Mouse (Mus musculus): ENCODE measurements around the gene A930017K11Rik. TPM values are rescaled to one million over a fixed set of nuclear protein-coding genes. Genes with fewer than 3 reads are reported as not detected.

Gene A930017K11Rik
- polyA plus RNA-seq, 1 experiment from 2014 or later, result 0.36 TPM

DNA sequence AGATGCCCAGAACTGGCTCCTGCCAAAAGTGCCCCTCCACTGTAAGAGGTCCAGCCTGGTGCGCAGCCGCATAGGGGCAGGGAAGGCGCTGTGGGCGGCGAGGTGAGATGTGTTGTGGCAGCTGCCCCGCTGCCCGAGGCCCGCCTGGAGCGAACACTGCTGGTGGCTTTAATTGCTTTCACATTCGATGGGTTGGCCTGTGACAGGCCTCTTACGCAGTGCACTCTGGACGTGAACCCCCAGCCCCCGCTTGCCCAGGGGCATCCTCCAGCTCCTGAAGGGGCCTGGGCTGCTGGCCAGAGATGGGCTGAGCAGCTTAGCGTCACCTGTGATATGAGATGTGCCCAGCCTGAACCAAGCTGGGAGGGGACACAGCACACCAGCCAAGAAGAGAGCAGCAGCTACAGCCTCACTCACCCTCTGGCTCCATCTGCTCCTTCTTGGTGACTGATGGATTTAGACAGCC is 5.3 kb upstream of the A930017K11Rik start:
- Histone ChIP-seq H3K4me3 (no peak overlapping the region), H3K9ac (no peak overlapping the region), H3K4me1 (peaks cover 44% of the 10 kb centered on the region), H3K36me3 (peaks cover 46% of the 10 kb centered on the region), H3K4me2 (no peak overlapping the region), H3K9me3 (replicated peaks) (no peaks in the 10 kb centered on the region), H3K27me3 (replicated peaks) (peaks cover 23% of the 10 kb centered on the region), H3K27ac (peak overlapping the region; percentile 53; the same call in 1 of the 2 replicates)
- 97% methylated on average over 14 of the region's 14 CpGs for WGBS (ENCODE audit: insufficient replicate concordance)
- ATAC-seq, result no peak

DNA sequence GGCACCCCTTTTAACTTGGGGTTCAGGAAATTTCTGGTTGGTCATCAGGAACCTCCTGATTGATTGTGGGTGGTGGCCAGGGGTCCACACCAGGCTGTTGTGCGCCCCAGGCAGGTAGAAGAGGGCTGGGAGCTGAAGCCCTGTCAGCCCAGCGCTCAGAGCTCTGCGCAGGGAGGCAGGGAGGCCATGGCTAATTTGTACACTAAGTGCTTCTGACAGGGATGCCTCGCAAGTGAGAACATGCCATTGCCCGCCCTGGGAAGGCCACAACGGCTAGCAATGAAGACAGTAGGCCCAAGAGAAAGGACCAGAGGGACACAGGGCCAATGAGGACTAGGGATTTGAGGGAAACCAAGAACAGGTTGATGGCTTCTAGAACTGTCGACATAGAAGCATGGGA is 4.3 kb upstream of the A930017K11Rik start:
- H3K4me2 ChIP-seq, result no peak overlapping the region
- no peaks in the 10 kb centered on the region for H3K9me3 ChIP-seq (replicated peaks)
- H3K4me3 ChIP-seq, result no peak overlapping the region
- peaks cover 38% of the 10 kb centered on the region for H3K36me3 ChIP-seq
- peaks cover 44% of the 10 kb centered on the region for H3K4me1 ChIP-seq
- 0 out of 2 replicates have a peak overlapping the region, but pooled peaks have one; percentile 23 for H3K27ac ChIP-seq
- H3K9ac ChIP-seq, result no peak overlapping the region
- peaks cover 33% of the 10 kb centered on the region for H3K27me3 ChIP-seq (replicated peaks)
- WGBS (ENCODE audit: insufficient replicate concordance), result 87% methylated on average over 7 of the region's 7 CpGs
- ATAC-seq, result no peak

DNA sequence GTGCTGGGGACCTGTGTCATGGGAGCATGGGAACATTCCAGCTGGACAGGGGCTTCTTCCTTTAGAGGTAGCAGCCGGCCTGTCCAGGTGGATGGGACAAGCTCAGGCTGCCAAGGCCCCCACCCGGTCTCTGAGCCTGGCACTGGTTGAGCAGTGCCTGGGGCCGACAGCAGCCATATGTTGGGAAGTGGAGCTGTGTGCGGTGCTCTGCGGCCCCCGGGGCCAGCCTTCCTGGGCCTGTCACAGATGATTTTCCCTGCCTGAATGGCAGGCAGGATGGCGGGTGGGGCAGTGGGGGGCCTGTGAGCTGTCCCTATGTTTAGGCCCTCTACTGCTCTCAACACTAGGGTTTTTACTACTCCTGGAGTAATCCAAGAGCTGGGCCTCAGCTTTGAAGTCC is 3.8 kb upstream of the A930017K11Rik start:
- Histone ChIP-seq H3K4me1 (peaks cover 44% of the 10 kb centered on the region), H3K4me3 (no peak overlapping the region), H3K27ac (0 out of 2 replicates have a peak overlapping the region, but pooled peaks have one; percentile 23), H3K4me2 (no peak overlapping the region), H3K36me3 (peaks cover 38% of the 10 kb centered on the region), H3K9me3 (replicated peaks) (no peaks in the 10 kb centered on the region), H3K9ac (0 out of 2 replicates have a peak overlapping the region, but pooled peaks have one; percentile 8), H3K27me3 (replicated peaks) (peaks cover 37% of the 10 kb centered on the region)
- ATAC-seq, result no peak
- WGBS (ENCODE audit: insufficient replicate concordance), result 77% methylated on average over 7 of the region's 7 CpGs

DNA sequence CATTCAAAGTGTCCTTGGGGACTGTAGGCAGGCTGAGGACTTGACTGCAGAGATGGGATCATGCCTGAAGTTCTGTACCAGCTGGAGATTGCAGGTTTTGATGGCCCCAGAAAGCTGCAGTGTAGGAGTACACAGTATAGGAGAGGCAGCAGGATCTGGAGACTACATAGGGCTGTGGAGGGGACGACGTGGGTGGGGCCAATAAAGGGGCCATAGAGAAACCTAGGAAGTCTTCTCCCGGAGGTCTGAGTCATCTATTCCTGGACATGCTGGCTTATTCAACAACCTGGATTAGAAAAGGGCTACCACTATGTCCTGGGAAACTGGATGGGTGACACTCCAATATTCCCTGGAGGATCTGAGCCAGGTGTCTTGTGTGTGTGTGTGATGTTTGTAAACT is 3.4 kb upstream of the A930017K11Rik start:
- H3K4me1 ChIP-seq, result peaks cover 44% of the 10 kb centered on the region
- H3K27me3 ChIP-seq (replicated peaks), result peaks cover 42% of the 10 kb centered on the region
- H3K4me3 ChIP-seq, result no peak overlapping the region
- peaks cover 35% of the 10 kb centered on the region for H3K36me3 ChIP-seq
- 0 out of 2 replicates have a peak overlapping the region, but pooled peaks have one; percentile 8 for H3K9ac ChIP-seq
- H3K9me3 ChIP-seq (replicated peaks), result no peaks in the 10 kb centered on the region
- H3K4me2 ChIP-seq, result no peak overlapping the region
- ATAC-seq, result no peak
- no peak overlapping the region for H3K27ac ChIP-seq
- WGBS (ENCODE audit: insufficient replicate concordance), result 54% methylated on average over 3 of the region's 3 CpGs

DNA sequence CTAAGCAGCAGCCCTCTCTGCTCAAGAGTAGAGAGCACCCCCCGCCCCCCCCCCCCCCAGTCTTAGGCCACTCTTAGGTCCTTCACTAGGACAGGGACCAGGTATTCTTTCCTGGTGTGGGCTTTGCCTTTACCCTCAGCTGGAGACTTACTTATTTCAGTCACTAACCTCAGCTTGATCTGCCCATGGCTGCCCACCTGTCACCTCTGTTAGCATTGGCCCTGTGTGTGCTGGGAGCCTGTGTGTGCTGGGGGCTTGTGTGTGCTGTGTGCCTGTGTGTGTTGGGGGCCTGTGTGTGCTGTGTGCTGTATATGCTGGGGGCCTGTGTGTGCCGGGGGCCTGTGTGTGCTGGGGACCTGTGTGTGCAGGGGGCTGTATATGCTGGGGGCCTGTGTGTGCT is 2.3 kb upstream of the A930017K11Rik start:
- H3K27me3 ChIP-seq (replicated peaks), result peaks cover 52% of the 10 kb centered on the region
- peaks cover 39% of the 10 kb centered on the region for H3K4me1 ChIP-seq
- H3K9ac ChIP-seq, result no peak overlapping the region
- 81% methylated on average over 1 of the region's 2 CpGs for WGBS (ENCODE audit: insufficient replicate concordance)
- no peak overlapping the region for H3K27ac ChIP-seq
- H3K36me3 ChIP-seq, result peaks cover 25% of the 10 kb centered on the region
- no peak for ATAC-seq
- no peaks in the 10 kb centered on the region for H3K9me3 ChIP-seq (replicated peaks)
- no peak overlapping the region for H3K4me3 ChIP-seq
- no peak overlapping the region for H3K4me2 ChIP-seq

DNA sequence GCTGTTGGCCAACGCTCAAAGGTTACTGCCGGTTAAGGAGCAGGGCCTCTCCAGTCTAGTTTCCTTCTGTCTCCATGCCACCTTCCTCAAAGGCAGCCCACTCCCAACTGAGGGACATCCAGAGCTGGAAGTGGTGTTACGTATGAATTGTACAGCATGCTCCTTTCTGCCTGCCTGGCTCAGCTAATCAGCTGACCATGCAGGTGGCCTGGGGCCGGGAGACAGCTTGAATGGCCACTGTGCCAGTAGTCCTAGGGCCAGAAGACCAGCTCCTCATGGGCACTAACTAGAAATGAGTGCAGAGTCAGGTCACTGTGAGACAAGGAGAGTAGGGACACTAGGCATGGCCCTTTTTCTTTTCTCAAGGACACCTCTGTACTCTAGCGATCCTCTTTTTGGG is 796 bp upstream of the A930017K11Rik start:
- peaks cover 41% of the 10 kb centered on the region for H3K4me1 ChIP-seq
- no peak overlapping the region for H3K4me3 ChIP-seq
- no peak overlapping the region for H3K4me2 ChIP-seq
- H3K9ac ChIP-seq, result no peak overlapping the region
- H3K36me3 ChIP-seq, result peaks cover 10% of the 10 kb centered on the region
- H3K9me3 ChIP-seq (replicated peaks), result no peaks in the 10 kb centered on the region
- H3K27ac ChIP-seq, result no peak overlapping the region
- whole genome bisulfite sequencing (ENCODE audit: insufficient replicate concordance), result 77% methylated on average over 5 of the region's 5 CpGs
- H3K27me3 ChIP-seq (replicated peaks), result peaks cover 56% of the 10 kb centered on the region
- ATAC-seq, result no peak

DNA sequence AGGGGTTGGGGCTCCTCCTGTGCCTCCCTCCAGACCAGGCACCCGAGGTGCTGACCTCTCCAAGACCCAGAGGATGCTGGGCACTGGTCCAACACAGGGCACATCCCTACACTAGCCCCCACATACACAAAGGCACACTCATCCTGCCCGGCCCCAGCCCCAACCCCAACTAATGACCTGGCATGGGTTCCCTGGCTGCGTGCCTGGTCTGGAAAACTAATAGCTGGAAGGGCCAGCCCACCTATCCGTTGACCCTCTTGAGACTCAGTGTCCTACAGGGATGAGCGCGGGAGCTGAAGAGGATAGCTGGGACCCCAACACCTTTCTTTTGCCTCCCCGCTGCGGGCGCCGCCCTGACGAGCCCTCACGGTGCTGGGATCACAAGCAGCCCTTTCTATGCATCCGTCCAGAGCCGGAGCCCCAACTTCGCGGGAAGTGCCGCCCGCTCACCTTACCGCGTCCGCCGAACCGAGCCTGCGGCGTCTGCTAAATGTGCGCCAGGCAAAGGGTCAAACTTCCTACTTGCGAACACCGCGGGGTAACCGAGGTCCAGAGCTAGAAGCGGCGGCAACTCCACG is 1.1 kb downstream of the A930017K11Rik start:
- no peaks in the 10 kb centered on the region for H3K36me3 ChIP-seq
- peaks cover 56% of the 10 kb centered on the region for H3K27me3 ChIP-seq (replicated peaks)
- WGBS (ENCODE audit: insufficient replicate concordance), result 2% methylated on average over 33 of the region's 33 CpGs
- no peak overlapping the region for H3K27ac ChIP-seq
- no peaks in the 10 kb centered on the region for H3K9me3 ChIP-seq (replicated peaks)
- peaks cover 59% of the 10 kb centered on the region for H3K4me1 ChIP-seq
- no peak for ATAC-seq
- H3K9ac ChIP-seq, result peak overlapping the region; percentile 56
- peak overlapping the region; percentile 53 for H3K4me3 ChIP-seq
- H3K4me2 ChIP-seq, result peak overlapping the region; percentile 72

DNA sequence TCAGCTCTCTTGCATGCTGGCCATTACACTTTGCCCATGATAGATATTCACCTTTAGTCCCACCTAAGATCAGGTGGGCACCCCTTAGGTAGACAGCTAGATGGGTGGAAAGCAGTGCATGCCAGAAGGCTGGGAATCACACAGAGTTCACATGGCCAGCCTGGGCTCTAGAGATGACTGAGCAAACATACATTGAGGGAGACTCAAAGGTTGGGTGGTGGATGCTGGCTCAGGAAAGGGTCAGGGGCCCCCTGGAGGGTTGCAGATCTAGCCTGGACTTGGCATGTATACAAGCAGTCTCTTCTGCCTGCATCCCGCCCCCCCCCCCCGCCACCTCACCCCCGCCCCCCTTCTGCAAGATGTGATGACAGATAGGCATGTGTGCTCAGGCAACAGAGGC is 1.7 kb downstream of the A930017K11Rik start:
- Histone ChIP-seq H3K4me1 (peaks cover 62% of the 10 kb centered on the region), H3K27me3 (replicated peaks) (peaks cover 56% of the 10 kb centered on the region), H3K27ac (no peak overlapping the region), H3K4me3 (peak overlapping the region; percentile 53), H3K4me2 (peak overlapping the region; percentile 72), H3K9ac (peak overlapping the region; percentile 56), H3K9me3 (replicated peaks) (no peaks in the 10 kb centered on the region), H3K36me3 (no peaks in the 10 kb centered on the region)
- no peak for ATAC-seq
- WGBS (ENCODE audit: insufficient replicate concordance), result 4% methylated on average over 3 of the region's 3 CpGs

DNA sequence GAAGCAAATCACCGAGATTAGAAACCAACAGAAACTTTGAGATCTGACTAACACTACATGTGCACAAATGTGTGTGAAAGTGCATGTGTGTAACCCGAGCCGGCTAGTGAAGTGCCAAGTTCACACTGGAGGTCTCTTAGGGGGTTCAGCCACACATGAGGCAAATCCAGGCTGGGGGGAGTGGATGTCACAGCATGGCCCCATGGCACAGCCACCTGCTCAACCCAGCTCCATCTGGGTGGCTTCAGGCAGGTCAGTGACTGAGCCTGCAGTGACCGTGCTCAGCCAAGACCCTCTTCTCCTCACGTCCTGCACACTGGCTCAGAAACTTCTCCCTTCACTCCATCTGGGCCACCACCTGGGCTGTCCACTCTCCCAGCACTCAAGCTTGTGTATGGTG is 2.4 kb downstream of the A930017K11Rik start:
- H3K9me3 ChIP-seq (replicated peaks), result no peaks in the 10 kb centered on the region
- H3K27ac ChIP-seq, result no peak overlapping the region
- no peak overlapping the region for H3K4me2 ChIP-seq
- 79% methylated on average over 5 of the region's 5 CpGs for WGBS (ENCODE audit: insufficient replicate concordance)
- no peak overlapping the region for H3K4me3 ChIP-seq
- H3K36me3 ChIP-seq, result no peaks in the 10 kb centered on the region
- peaks cover 64% of the 10 kb centered on the region for H3K4me1 ChIP-seq
- ATAC-seq, result no peak
- H3K27me3 ChIP-seq (replicated peaks), result peaks cover 56% of the 10 kb centered on the region
- no peak overlapping the region for H3K9ac ChIP-seq

DNA sequence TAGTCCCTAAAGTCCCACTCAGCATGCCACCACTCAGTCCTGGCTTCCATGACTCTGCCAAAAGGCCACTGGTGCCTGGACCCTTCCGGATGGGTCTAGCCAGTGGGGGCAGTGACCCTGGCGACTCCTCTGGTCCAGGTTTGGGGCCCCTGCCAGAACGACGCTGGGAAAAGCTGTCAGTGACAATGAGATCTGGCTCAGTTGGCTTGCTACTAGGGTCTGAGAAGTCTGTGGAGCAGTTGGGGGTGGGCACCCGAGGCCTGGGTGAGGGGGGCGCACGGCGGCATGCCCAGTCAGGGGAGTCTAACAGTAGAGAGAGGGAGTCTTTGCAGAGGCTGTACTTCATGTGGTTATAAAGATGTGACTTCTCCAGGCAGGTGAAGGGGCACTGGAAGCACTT is 4.3 kb downstream of the A930017K11Rik start:
- ATAC-seq, result no peak
- 76% methylated on average over 8 of the region's 8 CpGs for WGBS (ENCODE audit: insufficient replicate concordance)
- Histone ChIP-seq H3K9me3 (replicated peaks) (no peaks in the 10 kb centered on the region), H3K9ac (peak overlapping the region; percentile 99), H3K4me3 (peak overlapping the region; percentile 10; the same call in 1 of the 2 replicates), H3K27ac (peak overlapping the region; percentile 99), H3K27me3 (replicated peaks) (peaks cover 37% of the 10 kb centered on the region), H3K4me1 (peaks cover 81% of the 10 kb centered on the region), H3K36me3 (no peaks in the 10 kb centered on the region), H3K4me2 (peak overlapping the region; percentile 81)

DNA sequence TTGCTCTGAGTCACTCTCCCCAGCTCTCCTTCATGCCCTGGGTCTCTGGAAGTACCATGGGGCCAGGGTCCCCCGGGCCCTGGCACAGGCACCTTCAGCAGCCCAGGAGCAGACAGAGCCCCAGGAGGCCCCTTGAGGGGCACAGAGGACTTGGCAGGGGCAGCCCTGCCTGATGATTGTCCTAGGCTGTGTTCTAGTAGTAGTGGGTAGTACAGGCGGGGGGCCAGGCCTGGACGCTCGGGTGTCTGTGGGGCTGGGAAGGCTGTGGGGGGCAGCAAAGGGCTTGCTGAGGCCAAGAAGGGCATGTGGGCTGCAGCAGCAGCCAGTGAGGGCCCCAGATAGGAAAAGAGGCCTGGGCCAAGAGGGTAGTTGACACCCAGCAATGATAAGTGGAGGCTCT is 4.8 kb downstream of the A930017K11Rik start:
- no peak for ATAC-seq
- peaks cover 81% of the 10 kb centered on the region for H3K4me1 ChIP-seq
- peak overlapping the region; percentile 99 for H3K9ac ChIP-seq
- H3K4me2 ChIP-seq, result peak overlapping the region; percentile 81
- H3K4me3 ChIP-seq, result peak overlapping the region; percentile 10; the same call in 1 of the 2 replicates
- peaks cover 32% of the 10 kb centered on the region for H3K27me3 ChIP-seq (replicated peaks)
- no peaks in the 10 kb centered on the region for H3K36me3 ChIP-seq
- H3K27ac ChIP-seq, result peak overlapping the region; percentile 99
- 69% methylated on average over 4 of the region's 4 CpGs for WGBS (ENCODE audit: insufficient replicate concordance)
- no peaks in the 10 kb centered on the region for H3K9me3 ChIP-seq (replicated peaks)

DNA sequence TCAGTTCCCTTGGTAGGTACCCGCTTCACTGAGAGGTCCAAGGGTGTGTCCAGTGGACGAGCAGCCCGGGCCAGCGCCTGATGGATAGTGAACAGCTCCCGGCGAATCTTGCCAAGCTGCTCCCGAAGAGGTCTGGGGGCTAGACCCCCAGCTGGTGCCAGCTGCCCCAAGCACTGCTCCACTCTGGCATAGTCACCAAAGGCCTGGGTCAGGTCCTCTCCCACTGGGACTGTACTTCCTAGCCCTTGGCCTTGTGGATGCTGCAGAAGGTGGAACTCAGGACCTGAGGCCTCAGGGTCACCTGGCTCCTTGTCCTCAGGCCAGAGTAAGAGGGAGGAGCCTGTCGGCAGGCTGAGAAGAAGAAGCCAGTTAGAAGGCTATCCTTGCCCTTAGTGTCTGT is 5.5 kb downstream of the A930017K11Rik start:
- no peak for ATAC-seq
- Histone ChIP-seq H3K9me3 (replicated peaks) (no peaks in the 10 kb centered on the region), H3K27ac (peak overlapping the region; percentile 99), H3K36me3 (no peaks in the 10 kb centered on the region), H3K4me3 (peak overlapping the region; percentile 14; the same call in 1 of the 2 replicates), H3K4me2 (peak overlapping the region; percentile 81), H3K9ac (peak overlapping the region; percentile 99), H3K27me3 (replicated peaks) (peaks cover 25% of the 10 kb centered on the region), H3K4me1 (peaks cover 74% of the 10 kb centered on the region)
- WGBS (ENCODE audit: insufficient replicate concordance), result 68% methylated on average over 8 of the region's 8 CpGs
